Mouse (Mus musculus) cerebellum, adult 2 months (tissue): ENCODE measurements around the gene Nrxn3.

Experiments
- CTCF ChIP-seq: fragments of 200-500 bp; IDR thresholded peaks from 2 replicates; pipeline ENCODE4 v1.5.1; 2011; ENCODE audit warnings: low read depth, mild to moderate bottlenecking, control low read depth, low read length, moderate library complexity, borderline replicate concordance; ENCODE audit not compliant: insufficient read depth
- POLR2A ChIP-seq: fragments of 200-500 bp; IDR thresholded peaks from 2 replicates; pipeline ENCODE4 v1.6.1; 2011; ENCODE audit warnings: low read length, control low read depth, borderline replicate concordance; ENCODE audit not compliant: insufficient read depth

- TF ChIP-seq POLR2A = no peak
- no peak for TF ChIP-seq CTCF
Measured at GRCm38 (mm10) chr12:90283022-90283421, 1560.3 kb downstream of the Nrxn3 start.
